Mouse (Mus musculus) kidney, embryonic 14.5 days (tissue): ENCODE measurements at regions not wholly inside any gene's neighbourhood (a gene's known extent, or its start where the extent isn't known, plus 50 kb on each side); places are given as distances from the start of the nearest gene placed in this dataset.

ENCODE experiments used
- ATAC-seq: fragments of 200-750 bp; cut with Nextera tagmentation; 2 replicates; pipeline ENCODE4 v1.8.0; 2017; ENCODE audit warnings: moderate number of reproducible peaks, mild to moderate bottlenecking, moderate TSS enrichment, moderate library complexity; ENCODE audit not compliant: low FRiP score, low TSS enrichment
- H3K27ac ChIP-seq: fragments of 300-500 bp; sonication (generic); 2 replicates; pipeline ENCODE4 v1.5.1; 2014; ENCODE audit warnings: low read depth, mild to moderate bottlenecking, low read length, moderate library complexity, mixed read lengths
- H3K27me3 ChIP-seq: fragments of 300-500 bp; sonication (generic); 2 replicates; pipeline ENCODE4 v1.6.1; 2014; ENCODE audit warnings: mild to moderate bottlenecking, low read length; ENCODE audit not compliant: control insufficient read depth, insufficient read depth
- H3K36me3 ChIP-seq: fragments of 300-500 bp; sonication (generic); 2 replicates; pipeline ENCODE4 v1.6.1; 2014; ENCODE audit warnings: low read length, mixed read lengths; ENCODE audit not compliant: control insufficient read depth, insufficient read depth
- H3K4me1 ChIP-seq: fragments of 300-500 bp; sonication (generic); 2 replicates; pipeline ENCODE4 v1.6.1; 2014; ENCODE audit warnings: low read length, mixed read lengths; ENCODE audit not compliant: control insufficient read depth, insufficient read depth
- H3K4me2 ChIP-seq: fragments of 300-500 bp; sonication (generic); replicated peaks from 2 replicates; pipeline ENCODE4 v1.6.1; 2014; ENCODE audit warnings: low read depth, mild to moderate bottlenecking, low read length
- H3K4me3 ChIP-seq: fragments of 300-500 bp; sonication (generic); 2 replicates; pipeline ENCODE4 v1.5.1; 2014; ENCODE audit warnings: mild to moderate bottlenecking, low read length
- H3K9ac ChIP-seq: fragments of 300-500 bp; sonication (generic); 2 replicates; pipeline ENCODE4 v1.6.1; 2014; ENCODE audit warnings: low read depth, mild to moderate bottlenecking, low read length, moderate library complexity
- H3K9me3 ChIP-seq: fragments of 300-500 bp; sonication (generic); 2 replicates; pipeline ENCODE4 v1.6.1; 2016; ENCODE audit warnings: low read length; ENCODE audit not compliant: control insufficient read depth
- WGBS: fragments of 180-500 bp; shearing (Covaris S2); extraction: QIAGEN DNeasy Blood & Tissue Kit; methylation state at CpG from one replicate; pipeline ENCODE4 v1.1.7; 2014; 5-methylcytosine and 5-hydroxymethylcytosine counted together

GRCm38 (mm10) chr15:63066020-63066439, 778.9 kb downstream of the Gsdmc2 start:
- WGBS, result 86% methylated on average over 2 of the region's 2 CpGs
- H3K27ac ChIP-seq, result no peak overlapping the region
- no peaks in the 10 kb centered on the region for H3K36me3 ChIP-seq
- H3K9ac ChIP-seq, result no peak overlapping the region
- H3K27me3 ChIP-seq, result no peaks in the 10 kb centered on the region
- no peak overlapping the region for H3K4me3 ChIP-seq
- H3K4me1 ChIP-seq, result no peaks in the 10 kb centered on the region
- no peaks in the 10 kb centered on the region for H3K9me3 ChIP-seq
- H3K4me2 ChIP-seq, result no peak overlapping the region
- no peak for ATAC-seq

GRCm38 (mm10) chr15:63061891-63062290, 783.1 kb downstream of the Gsdmc2 start:
- 75% methylated on average over 3 of the region's 3 CpGs for WGBS
- Histone ChIP-seq H3K36me3 (no peaks in the 10 kb centered on the region), H3K9me3 (no peaks in the 10 kb centered on the region), H3K4me3 (no peak overlapping the region), H3K9ac (no peak overlapping the region), H3K27me3 (no peaks in the 10 kb centered on the region), H3K4me2 (no peak overlapping the region), H3K4me1 (no peaks in the 10 kb centered on the region), H3K27ac (no peak overlapping the region)
- no peak for ATAC-seq

GRCm38 (mm10) chr15:63060826-63061225, 784.2 kb downstream of the Gsdmc2 start:
- Histone ChIP-seq H3K36me3 (no peaks in the 10 kb centered on the region), H3K4me3 (no peak overlapping the region), H3K27me3 (no peaks in the 10 kb centered on the region), H3K9ac (no peak overlapping the region), H3K4me2 (no peak overlapping the region), H3K4me1 (no peaks in the 10 kb centered on the region), H3K9me3 (no peaks in the 10 kb centered on the region), H3K27ac (no peak overlapping the region)
- ATAC-seq, result no peak
- 92% methylated on average over 3 of the region's 3 CpGs for WGBS

GRCm38 (mm10) chr15:63052570-63053255, 792.3 kb downstream of the Gsdmc2 start:
- Histone ChIP-seq H3K36me3 (no peaks in the 10 kb centered on the region), H3K4me3 (no peak overlapping the region), H3K9ac (no peak overlapping the region), H3K27ac (no peak overlapping the region), H3K9me3 (no peaks in the 10 kb centered on the region), H3K4me1 (no peaks in the 10 kb centered on the region), H3K27me3 (no peaks in the 10 kb centered on the region), H3K4me2 (no peak overlapping the region)
- no peak for ATAC-seq
- 29% methylated on average over 3 of the region's 3 CpGs for WGBS

GRCm38 (mm10) chr15:63050033-63050432, 794.9 kb downstream of the Gsdmc2 start:
- no peaks in the 10 kb centered on the region for H3K9me3 ChIP-seq
- H3K9ac ChIP-seq, result no peak overlapping the region
- ATAC-seq, result no peak
- no peaks in the 10 kb centered on the region for H3K27me3 ChIP-seq
- 85% methylated on average over 1 of the region's 1 CpGs for WGBS
- H3K36me3 ChIP-seq, result no peaks in the 10 kb centered on the region
- H3K4me3 ChIP-seq, result no peak overlapping the region
- no peaks in the 10 kb centered on the region for H3K4me1 ChIP-seq
- no peak overlapping the region for H3K4me2 ChIP-seq
- no peak overlapping the region for H3K27ac ChIP-seq

GRCm38 (mm10) chr15:63042367-63042766, 802.6 kb downstream of the Gsdmc2 start:
- H3K36me3 ChIP-seq, result no peaks in the 10 kb centered on the region
- H3K4me1 ChIP-seq, result no peaks in the 10 kb centered on the region
- H3K9me3 ChIP-seq, result no peaks in the 10 kb centered on the region
- H3K4me2 ChIP-seq, result no peak overlapping the region
- no peaks in the 10 kb centered on the region for H3K27me3 ChIP-seq
- H3K27ac ChIP-seq, result no peak overlapping the region
- no peak for ATAC-seq
- H3K9ac ChIP-seq, result no peak overlapping the region
- H3K4me3 ChIP-seq, result no peak overlapping the region

GRCm38 (mm10) chr15:63036241-63036640, 808.7 kb downstream of the Gsdmc2 start:
- H3K9me3 ChIP-seq, result no peaks in the 10 kb centered on the region
- no peak overlapping the region for H3K27ac ChIP-seq
- no peak for ATAC-seq
- no peak overlapping the region for H3K4me3 ChIP-seq
- no peaks in the 10 kb centered on the region for H3K4me1 ChIP-seq
- no peak overlapping the region for H3K4me2 ChIP-seq
- H3K27me3 ChIP-seq, result no peaks in the 10 kb centered on the region
- no peak overlapping the region for H3K9ac ChIP-seq
- H3K36me3 ChIP-seq, result no peaks in the 10 kb centered on the region
- 93% methylated on average over 7 of the region's 7 CpGs for WGBS

GRCm38 (mm10) chr15:63020826-63021225, 824.2 kb downstream of the Gsdmc2 start:
- 44% methylated on average over 2 of the region's 2 CpGs for WGBS

GRCm38 (mm10) chr15:63017966-63018365, 827.0 kb downstream of the Gsdmc2 start:
- H3K9ac ChIP-seq, result no peak overlapping the region
- H3K4me2 ChIP-seq, result no peak overlapping the region
- WGBS, result 47% methylated on average over 3 of the region's 3 CpGs
- no peak overlapping the region for H3K27ac ChIP-seq
- no peaks in the 10 kb centered on the region for H3K27me3 ChIP-seq
- H3K4me3 ChIP-seq, result no peak overlapping the region
- no peak for ATAC-seq
- H3K36me3 ChIP-seq, result no peaks in the 10 kb centered on the region
- no peaks in the 10 kb centered on the region for H3K4me1 ChIP-seq
- no peaks in the 10 kb centered on the region for H3K9me3 ChIP-seq

More at GRCm38 (mm10) chr15:63020826-63021225, 824.2 kb downstream of the Gsdmc2 start:
- H3K27ac ChIP-seq, result no peak overlapping the region
- no peaks in the 10 kb centered on the region for H3K9me3 ChIP-seq
- H3K27me3 ChIP-seq, result no peaks in the 10 kb centered on the region
- no peaks in the 10 kb centered on the region for H3K4me1 ChIP-seq
- H3K36me3 ChIP-seq, result no peaks in the 10 kb centered on the region
- no peak overlapping the region for H3K9ac ChIP-seq
- ATAC-seq, result no peak
- H3K4me3 ChIP-seq, result no peak overlapping the region
- H3K4me2 ChIP-seq, result no peak overlapping the region
